Mouse (Mus musculus) lung, postnatal 0 days (tissue): ENCODE measurements at regions not wholly inside any gene's neighbourhood (a gene's known extent, or its start where the extent isn't known, plus 50 kb on each side); places are given as distances from the start of the nearest gene placed in this dataset.

Experiments
- ATAC-seq: fragments of 200-750 bp; cut with Nextera tagmentation; 2 replicates; pipeline ENCODE4 v1.8.0; 2017; ENCODE audit warnings: moderate library complexity
- DNase-seq: peaks from one replicate; pipeline ENCODE4 v3.0.0-alpha.2; 2016; ENCODE audit warnings: low spot score
- H3K27ac ChIP-seq: fragments of 300-500 bp; sonication (generic); 2 replicates; pipeline ENCODE4 v1.5.1; 2014; ENCODE audit warnings: antibody characterized with exemption, mild to moderate bottlenecking, low read length, mixed read lengths
- H3K27me3 ChIP-seq: fragments of 300-500 bp; sonication (generic); replicated peaks from 2 replicates; pipeline ENCODE4 v1.6.1; 2014; ENCODE audit warnings: low read length, mixed read lengths; ENCODE audit not compliant: insufficient read depth
- H3K36me3 ChIP-seq: fragments of 300-500 bp; sonication (generic); 2 replicates; pipeline ENCODE4 v1.6.1; 2014; ENCODE audit warnings: low read length, mixed read lengths; ENCODE audit not compliant: insufficient read depth
- H3K4me1 ChIP-seq: fragments of 300-500 bp; sonication (generic); 2 replicates; pipeline ENCODE4 v1.6.1; 2014; ENCODE audit warnings: antibody characterized with exemption, low read depth, low read length, mixed read lengths; ENCODE audit not compliant: insufficient read depth
- H3K4me2 ChIP-seq: fragments of 300-500 bp; sonication (generic); replicated peaks from 2 replicates; pipeline ENCODE4 v1.6.1; 2014; ENCODE audit warnings: low read depth, mild to moderate bottlenecking, low read length, moderate library complexity, mixed read lengths
- H3K4me3 ChIP-seq: fragments of 300-500 bp; sonication (generic); 2 replicates; pipeline ENCODE4 v1.5.1; 2014; ENCODE audit warnings: low read depth, low read length
- H3K9ac ChIP-seq: fragments of 300-500 bp; sonication (generic); replicated peaks from 2 replicates; pipeline ENCODE4 v1.6.1; 2014; ENCODE audit warnings: low read depth, mild to moderate bottlenecking
- H3K9me3 ChIP-seq: fragments of 300-500 bp; sonication (generic); 2 replicates; pipeline ENCODE4 v1.6.1; 2016; ENCODE audit warnings: low read length, mixed read lengths
- CTCF ChIP-seq: IDR thresholded peaks from 2 replicates; pipeline ENCODE4 v1.5.1; 2016; ENCODE audit warnings: antibody characterized with exemption, mild to moderate bottlenecking
- EP300 ChIP-seq: IDR thresholded peaks from 2 replicates; pipeline ENCODE4 v1.6.1; 2016; ENCODE audit warnings: antibody characterized with exemption, mild to moderate bottlenecking, control low read depth
- WGBS: fragments of 180-500 bp; shearing (Covaris S2); extraction: QIAGEN DNeasy Blood & Tissue Kit; methylation state at CpG from one replicate; pipeline ENCODE4 v1.1.7; 2014; 5-methylcytosine and 5-hydroxymethylcytosine counted together

DNA sequence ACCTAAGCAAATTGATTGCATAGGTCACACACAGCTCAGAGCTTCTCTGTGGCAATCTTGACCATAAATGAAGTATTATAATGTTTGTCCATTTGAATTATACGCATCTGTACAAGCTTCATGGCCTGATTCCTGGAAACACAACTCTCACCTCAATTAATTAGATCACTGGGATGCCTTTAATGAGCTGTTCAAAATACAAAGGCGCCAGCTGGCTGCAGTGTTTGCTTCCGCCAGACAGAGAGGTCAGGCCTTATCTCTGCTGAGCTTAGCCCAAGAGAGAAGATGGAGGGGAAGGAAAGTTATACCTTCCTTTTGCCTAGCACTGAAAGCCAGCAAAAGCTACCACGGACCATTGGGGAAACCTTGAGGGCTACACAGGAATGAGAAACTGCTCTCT lies 336.2 kb downstream of the Mllt3 start:
- ATAC-seq (no peak), DNase-seq (no peak)
- 58% methylated on average over 4 of the region's 4 CpGs for WGBS
- Histone ChIP-seq H3K4me3 (no peak overlapping the region), H3K27me3 (no peaks in the 10 kb centered on the region), H3K27ac (no peak overlapping the region), H3K9ac (no peak overlapping the region), H3K36me3 (no peaks in the 10 kb centered on the region), H3K9me3 (no peaks in the 10 kb centered on the region), H3K4me1 (no peaks in the 10 kb centered on the region), H3K4me2 (no peak overlapping the region)
- TF ChIP-seq CTCF = no peak
- TF ChIP-seq EP300 = no peak

DNA sequence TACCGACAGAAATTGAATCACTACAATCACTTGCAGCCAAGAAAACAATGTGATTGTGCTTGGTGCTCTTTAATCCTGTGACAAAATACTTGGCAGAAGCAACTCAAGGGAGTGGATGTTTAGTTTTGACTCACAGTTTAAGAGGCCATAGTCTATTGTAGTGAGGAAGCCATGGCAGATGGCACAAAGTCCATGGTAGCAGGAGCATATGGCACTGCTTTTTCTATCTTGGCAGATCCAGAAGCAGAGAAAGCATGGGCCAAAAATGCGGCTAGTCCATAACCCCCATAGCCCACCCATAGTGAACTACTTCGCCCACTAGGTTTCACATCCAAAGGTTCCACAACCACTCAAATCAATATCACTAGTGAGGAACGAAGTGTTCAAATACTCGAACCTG lies 337.4 kb downstream of the Mllt3 start:
- TF ChIP-seq CTCF (no peak), EP300 (no peak)
- no peaks in the 10 kb centered on the region for H3K9me3 ChIP-seq
- no peaks in the 10 kb centered on the region for H3K36me3 ChIP-seq
- no peak overlapping the region for H3K27ac ChIP-seq
- H3K4me2 ChIP-seq = no peak overlapping the region
- H3K9ac ChIP-seq = no peak overlapping the region
- 90% methylated on average over 5 of the region's 5 CpGs for WGBS
- no peak for DNase-seq
- H3K4me1 ChIP-seq = no peaks in the 10 kb centered on the region
- H3K4me3 ChIP-seq = no peak overlapping the region
- H3K27me3 ChIP-seq = no peaks in the 10 kb centered on the region
- ATAC-seq = no peak

DNA sequence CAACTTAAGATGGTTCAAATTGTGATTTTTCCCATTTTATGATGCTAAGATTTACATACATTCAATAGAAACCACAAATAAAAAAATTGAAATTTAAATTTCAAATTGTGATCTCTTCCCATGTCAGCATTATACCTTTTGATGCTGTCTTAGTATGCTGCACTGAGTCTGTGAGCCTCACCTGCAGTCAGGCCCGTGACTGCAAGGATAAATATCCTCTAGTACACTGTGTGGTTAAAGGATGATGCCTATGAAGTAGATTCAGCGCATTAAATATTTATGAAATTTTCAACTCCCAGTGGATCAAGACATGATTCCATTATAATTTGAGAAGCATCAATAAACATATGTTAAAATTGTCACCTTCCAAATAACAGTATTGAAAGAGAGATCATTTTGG lies 340.4 kb downstream of the Mllt3 start:
- Histone ChIP-seq H3K27ac (no peak overlapping the region), H3K4me2 (no peak overlapping the region), H3K4me3 (no peak overlapping the region), H3K9me3 (no peaks in the 10 kb centered on the region), H3K9ac (no peak overlapping the region), H3K27me3 (no peaks in the 10 kb centered on the region), H3K36me3 (no peaks in the 10 kb centered on the region), H3K4me1 (no peaks in the 10 kb centered on the region)
- no peak for ATAC-seq
- DNase-seq = no peak
- TF ChIP-seq CTCF (no peak), EP300 (no peak)
- 85% methylated on average over 2 of the region's 2 CpGs for WGBS

DNA sequence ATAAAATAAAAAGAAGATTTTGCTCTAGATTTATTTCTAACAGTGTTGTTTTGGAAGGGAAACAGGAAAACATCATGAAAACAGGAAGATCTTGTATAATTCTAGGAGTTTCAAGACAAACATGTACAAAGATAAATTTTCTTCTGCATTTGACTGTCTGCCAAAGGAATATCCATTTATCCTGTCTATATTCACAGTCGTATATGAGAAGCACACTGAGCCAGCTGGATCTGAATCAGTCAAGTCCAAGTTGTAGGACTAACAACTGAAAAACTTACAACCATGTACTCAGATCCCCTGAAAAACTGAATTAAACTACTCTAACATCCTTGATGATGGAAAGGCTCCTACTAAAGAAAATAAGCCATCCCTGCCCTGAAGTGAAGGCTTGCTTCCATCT lies 348.2 kb downstream of the Mllt3 start:
- H3K4me1 ChIP-seq = no peaks in the 10 kb centered on the region
- H3K27me3 ChIP-seq = no peaks in the 10 kb centered on the region
- H3K4me3 ChIP-seq = no peak overlapping the region
- no peak overlapping the region for H3K9ac ChIP-seq
- no peak for DNase-seq
- H3K36me3 ChIP-seq = no peaks in the 10 kb centered on the region
- no peak overlapping the region for H3K27ac ChIP-seq
- H3K9me3 ChIP-seq = no peaks in the 10 kb centered on the region
- no peak for ATAC-seq
- H3K4me2 ChIP-seq = no peak overlapping the region
- no peak for TF ChIP-seq EP300
- WGBS = 41% methylated on average over 1 of the region's 1 CpGs

DNA sequence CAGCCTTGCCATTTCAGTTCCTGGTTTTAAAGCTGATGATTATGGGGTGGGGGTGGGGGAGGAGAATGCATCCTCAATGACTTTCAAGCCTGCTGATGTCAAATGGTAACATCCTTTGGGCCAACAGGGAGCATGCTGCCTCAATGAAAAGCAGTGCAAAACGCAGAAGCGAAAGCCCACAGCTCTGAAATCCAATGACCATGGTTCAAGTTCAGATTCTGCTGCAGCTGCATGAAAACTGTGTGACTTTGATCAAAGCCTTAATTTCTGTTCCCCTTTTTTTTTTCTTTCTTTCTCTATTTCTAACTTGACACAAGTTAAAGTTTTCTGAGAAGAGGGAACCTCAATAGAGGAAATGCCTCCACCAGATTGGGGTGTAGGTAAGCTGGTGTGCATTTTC lies 350.4 kb downstream of the Mllt3 start:
- TF ChIP-seq EP300 = no peak
- TF ChIP-seq CTCF = no peak

DNA sequence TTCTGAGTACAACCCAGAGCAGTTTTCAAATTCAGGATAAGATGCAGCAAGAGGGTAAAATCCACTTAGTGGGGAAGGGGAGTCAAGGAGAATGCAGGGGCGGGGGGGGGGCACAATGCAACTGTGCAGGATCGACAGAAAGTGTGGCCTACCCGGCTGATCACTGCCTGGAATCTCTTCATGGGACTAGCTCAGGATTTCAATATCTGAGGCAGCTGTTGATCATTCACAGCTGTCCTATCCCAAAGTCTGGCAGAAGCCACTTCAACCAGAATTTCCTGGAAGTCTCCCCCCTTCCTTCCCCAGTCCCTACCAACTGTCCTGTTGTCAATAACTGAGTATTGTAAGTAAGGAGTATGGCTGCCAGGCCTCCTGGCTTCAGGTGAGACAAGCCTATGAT lies 362.1 kb downstream of the Mllt3 start:
- no peak for TF ChIP-seq EP300
- TF ChIP-seq CTCF = no peak
- 70% methylated on average over 3 of the region's 3 CpGs for WGBS
- H3K27ac ChIP-seq = peak overlapping the region; percentile 40; the same call in 1 of the 2 replicates

More for the DNA sequence above, 350.4 kb downstream of the Mllt3 start:
- ATAC-seq (no peak), DNase-seq (no peak)
- 90% methylated on average over 2 of the region's 2 CpGs for WGBS
- Histone ChIP-seq H3K27ac (no peak overlapping the region), H3K4me3 (no peak overlapping the region), H3K4me2 (no peak overlapping the region), H3K9me3 (no peaks in the 10 kb centered on the region), H3K36me3 (no peaks in the 10 kb centered on the region), H3K9ac (no peak overlapping the region), H3K4me1 (no peaks in the 10 kb centered on the region), H3K27me3 (no peaks in the 10 kb centered on the region)

DNA sequence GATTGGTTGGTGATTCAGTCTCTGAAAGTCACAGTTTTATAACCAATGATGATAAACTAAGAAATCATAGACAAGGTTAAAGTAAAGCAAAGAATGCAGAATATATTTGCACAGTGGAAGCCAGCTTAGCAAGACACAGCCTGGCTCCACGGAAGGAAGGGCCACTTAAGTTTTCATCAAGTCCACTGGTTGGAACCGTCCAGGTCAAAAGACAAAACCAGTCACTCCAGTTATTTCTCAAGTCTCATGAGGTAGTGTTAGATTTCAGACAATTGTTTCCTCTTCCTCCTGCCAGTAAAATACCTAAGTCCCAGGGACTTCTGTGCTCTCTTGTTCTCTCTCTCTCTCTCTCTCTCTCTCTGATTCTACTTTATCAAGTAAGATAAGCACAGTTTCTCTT lies 363.0 kb downstream of the Mllt3 start:
- WGBS = 44% methylated on average over 2 of the region's 2 CpGs
- peak; percentile 66 for ATAC-seq
- peaks cover 3% of the 10 kb centered on the region; the same call in 1 of the 2 replicates for H3K4me1 ChIP-seq

More for the DNA sequence above, 362.1 kb downstream of the Mllt3 start:
- DNase-seq (peak; percentile 49), ATAC-seq (peak; percentile 59)
- Histone ChIP-seq H3K36me3 (no peaks in the 10 kb centered on the region), H3K27me3 (no peaks in the 10 kb centered on the region), H3K4me2 (no peak overlapping the region), H3K4me1 (peaks cover 3% of the 10 kb centered on the region; the same call in 1 of the 2 replicates), H3K4me3 (no peak overlapping the region), H3K9me3 (no peaks in the 10 kb centered on the region), H3K9ac (no peak overlapping the region)

More for the DNA sequence above, 363.0 kb downstream of the Mllt3 start:
- Histone ChIP-seq H3K4me3 (no peak overlapping the region), H3K27ac (no peak overlapping the region), H3K9ac (no peak overlapping the region), H3K36me3 (no peaks in the 10 kb centered on the region), H3K4me2 (no peak overlapping the region), H3K9me3 (no peaks in the 10 kb centered on the region), H3K27me3 (no peaks in the 10 kb centered on the region)
- peak; percentile 72 for DNase-seq
- TF ChIP-seq EP300 (peak; percentile 54), CTCF (no peak)
